Comparison of ENCODE assay signal across 32 mouse cellular contexts in genomic region chr19:29946423-29946716, GRCm38 (mm10). TPM values are rescaled to one million over a fixed set of nuclear protein-coding genes. Genes with fewer than 3 reads are reported as not detected.
DNase-seq lines count a peak whose midpoint lies in the region; ATAC-seq and TF ChIP-seq lines count a peak whose summit lies in the region.
"Had no signal": no experiment of that assay in that cellular context is flagged by ENCODE, and none has a peak within 500 bp of the region (broad histone marks: within the 10 kb centered on the region; RNA-seq: fewer than 3 reads in every experiment).

No protein-coding gene starts in this region.

- TF ChIP-seq CTCF in CH12.LX (conservative IDR thresholded peaks at IDR 0.05 in 1 of 2, IDR thresholded peaks at IDR 0.05 in 1 of 2; ENCODE audit: low read depth in 2 of 2, low read length in 2 of 2): no peak
- TF ChIP-seq CTCF in Patski (IDR thresholded peaks at IDR 0.05): no peak

- H3K27me3 ChIP-seq in kidney, embryonic 15.5 days: no peaks in the 10 kb centered on the region
- H3K27me3 ChIP-seq in liver, embryonic 16.5 days (ENCODE audit: control insufficient read depth, insufficient read depth, low read depth, low read length): no peaks in the 10 kb centered on the region
- H3K27me3 ChIP-seq in CH12.LX (replicated peaks) (no peaks in the 10 kb centered on the region), Patski (no peaks in the 10 kb centered on the region)
- H3K27me3 ChIP-seq: forebrain, embryonic 12.5 days; hindbrain, embryonic 15.5 days; limb, embryonic 13.5 days had no signal

- no peak overlapping the region for H3K4me3 ChIP-seq in kidney, embryonic 15.5 days (replicated peaks)
- no peak overlapping the region for H3K4me3 ChIP-seq in liver, embryonic 16.5 days (ENCODE audit: low read depth, low read length)
- no peak overlapping the region for H3K4me3 ChIP-seq in CH12.LX (replicated peaks in 1 of 3; ENCODE audit: low read depth in 2 of 3, low read length in 2 of 3, poor library complexity in 1 of 3)
- H3K4me3 ChIP-seq: embryonic facial prominence, embryonic 13.5 days; erythroblast, embryonic 14.5 days; forebrain, embryonic 12.5 days; heart, embryonic 10.5 days; hindbrain, embryonic 15.5 days; limb, embryonic 13.5 days had no signal

- peak overlapping the region; percentile 13; the same call in 1 of the 2 replicates for H3K4me2 ChIP-seq in kidney, embryonic 15.5 days
- no peak overlapping the region for H3K4me2 ChIP-seq in liver, embryonic 16.5 days (ENCODE audit: low read depth, low read length)
- peak overlapping the region; percentile 78; the same call in 1 of the 2 replicates for H3K4me2 ChIP-seq in CH12.LX (ENCODE audit: insufficient read depth, low read depth, poor library complexity, severe bottlenecking)
- H3K4me2 ChIP-seq: embryonic facial prominence, embryonic 13.5 days; forebrain, embryonic 12.5 days; hindbrain, embryonic 15.5 days; limb, embryonic 13.5 days had no signal

- no peaks in the 10 kb centered on the region for H3K79me2 ChIP-seq in CH12.LX (replicated peaks; ENCODE audit: control insufficient read depth, extremely low read depth, insufficient read depth, poor library complexity, severe bottlenecking)

- no peak for TF ChIP-seq EP300 in CH12.LX (IDR thresholded peaks at IDR 0.05; ENCODE audit: low read length)

- TF ChIP-seq POLR2A in CH12.LX (IDR thresholded peaks at IDR 0.05; ENCODE audit: low read depth, low read length): no peak

- DNase-seq in kidney, adult 18-20 months: no peak
- DNase-seq in liver: no peak
- no peak for DNase-seq in CH12.LX (ENCODE audit: extremely low read depth)
- no peak for DNase-seq in Patski (ENCODE audit: low read depth, low spot score)
- no peak for DNase-seq in left cerebral cortex, postnatal 4 days
- DNase-seq in cerebellum, adult 11 months: no peak
- DNase-seq: adrenal gland, postnatal 10 days; B cell, adult 2 months; cerebellum, adult 2 months; cerebellum, postnatal 36 days; embryo, embryonic 11 days; lung, adult 18-20 months; lung, postnatal 14 days; right cerebral cortex, postnatal 14 days had no signal

- CTCF ChIA-PET in Patski (lab: Charles Lee): interaction anchor here (0.9 to 1.7 kb wide), 3 partner anchors 11 to 55 kb away, joined by 3 read pairs; no protein-coding TSS in a partner anchor

- dilution Hi-C loops in CH12.LX (cut with MboI; ENCODE audit: extremely low pct_ligation_motif_present, extremely low pct_unique_long_range_greater_than_20kb, low sequenced_read_pairs): no loop called here

- H3K9me3 ChIP-seq in kidney, embryonic 15.5 days (replicated peaks): no peaks in the 10 kb centered on the region
- no peaks in the 10 kb centered on the region for H3K9me3 ChIP-seq in liver, embryonic 16.5 days (replicated peaks; ENCODE audit: control insufficient read depth, low read length)
- no peaks in the 10 kb centered on the region for H3K9me3 ChIP-seq in CH12.LX (replicated peaks; ENCODE audit: low read length)
- H3K9me3 ChIP-seq: embryonic facial prominence, embryonic 13.5 days; forebrain, embryonic 12.5 days; heart, embryonic 10.5 days; hindbrain, embryonic 15.5 days; limb, embryonic 13.5 days had no signal

- TF ChIP-seq RAD21 in CH12.LX (IDR thresholded peaks at IDR 0.05; ENCODE audit: low read depth, low read length): no peak

- peak overlapping the region; percentile 70 for H3K27ac ChIP-seq in kidney, embryonic 15.5 days
- H3K27ac ChIP-seq in liver, embryonic 16.5 days (ENCODE audit: low read length): peak overlapping the region; percentile 5; the same call in 1 of the 2 replicates
- H3K27ac ChIP-seq in CH12.LX (ENCODE audit: insufficient read depth, low read depth): no peak overlapping the region
- H3K27ac ChIP-seq: embryonic facial prominence, embryonic 13.5 days; forebrain, embryonic 12.5 days; heart, embryonic 10.5 days; hindbrain, embryonic 15.5 days; limb, embryonic 13.5 days had no signal

- intact Hi-C loops in left cerebral cortex, postnatal 4 days (cut with DNase I): no loop called here

- H3K4me1 ChIP-seq in kidney, embryonic 15.5 days: peaks cover 27% of the 10 kb centered on the region
- peaks cover 4% of the 10 kb centered on the region for H3K4me1 ChIP-seq in liver, embryonic 16.5 days (ENCODE audit: control insufficient read depth, low read depth, low read length)
- H3K4me1 ChIP-seq in CH12.LX (ENCODE audit: control insufficient read depth in 1 of 2, insufficient read depth in 2 of 2): peaks cover under 1 to 13% of the 10 kb centered on the region in 2 experiments

- H3K36me3 ChIP-seq in kidney, embryonic 15.5 days: no peaks in the 10 kb centered on the region
- no peaks in the 10 kb centered on the region for H3K36me3 ChIP-seq in liver, embryonic 16.5 days (ENCODE audit: control insufficient read depth, insufficient read depth)
- no peaks in the 10 kb centered on the region for H3K36me3 ChIP-seq in CH12.LX (replicated peaks in 1 of 2; ENCODE audit: control insufficient read depth in 1 of 2, insufficient read depth in 1 of 2, low read length in 1 of 2)
- H3K36me3 ChIP-seq: embryonic facial prominence, embryonic 13.5 days; forebrain, embryonic 12.5 days; heart, embryonic 10.5 days; hindbrain, embryonic 15.5 days; limb, embryonic 13.5 days had no signal

- POLR2A ChIA-PET in Patski (lab: Charles Lee): interaction anchor here (1.2 kb wide), 1 partner anchor 14 kb away, joined by 3 read pairs; no protein-coding TSS in a partner anchor

- in situ Hi-C loops in CH12.LX (cut with MboI; ENCODE audit: low pct_ligation_motif_present, low pct_unique_long_range_greater_than_20kb, low sequenced_read_pairs) (no loop called here), Patski (cut with MboI; ENCODE audit: low pct_unique_long_range_greater_than_20kb) (no loop called here)

- no peak overlapping the region for H3K9ac ChIP-seq in kidney, embryonic 15.5 days
- H3K9ac ChIP-seq in liver, embryonic 16.5 days (ENCODE audit: low read depth, low read length): no peak overlapping the region
- H3K9ac ChIP-seq in CH12.LX (ENCODE audit: insufficient read depth, low read depth): no peak overlapping the region
- H3K9ac ChIP-seq: embryonic facial prominence, embryonic 13.5 days; forebrain, embryonic 12.5 days; hindbrain, embryonic 15.5 days; limb, embryonic 13.5 days had no signal

- ATAC-seq in kidney, embryonic 15.5 days (replicated peaks; ENCODE audit: low FRiP score): no peak
- peak; percentile 53 for ATAC-seq in liver, embryonic 16.5 days (ENCODE audit: low read depth)
- ATAC-seq in Patski: peak; percentile 51

TF ChIP-seq in CH12.LX, 34 proteins besides CTCF, POLR2A, EP300 and RAD21:
- TF ChIP-seq POLR2AphosphoS2 (IDR thresholded peaks at IDR 0.05; ENCODE audit: low read depth, low read length) (no peak), MEF2A (IDR thresholded peaks at IDR 0.05; ENCODE audit: borderline replicate concordance, low read depth, low read length) (no peak), ZMIZ1 (IDR thresholded peaks at IDR 0.05; ENCODE audit: low read depth, low read length) (no peak), ETS1 (conservative IDR thresholded peaks at IDR 0.05; ENCODE audit: low read depth, low read length) (no peak), MAX (IDR thresholded peaks at IDR 0.05; ENCODE audit: low read length) (no peak), NELFE (IDR thresholded peaks at IDR 0.05; ENCODE audit: low read depth, low read length) (no peak), PAX5 (IDR thresholded peaks at IDR 0.05; ENCODE audit: low read length) (no peak), SIN3A (IDR thresholded peaks at IDR 0.05; ENCODE audit: low read length) (no peak), ZC3H11A (IDR thresholded peaks at IDR 0.05; ENCODE audit: low read depth, low read length) (no peak), MAZ (IDR thresholded peaks at IDR 0.05; ENCODE audit: low read depth, low read length) (no peak), ZNF384 (IDR thresholded peaks at IDR 0.05; ENCODE audit: low read depth, low read length) (no peak), MXI1 (IDR thresholded peaks at IDR 0.05; ENCODE audit: low read depth, low read length) (no peak), UBTF (IDR thresholded peaks at IDR 0.05; ENCODE audit: low read depth, low read length) (no peak), NRF1 (IDR thresholded peaks at IDR 0.05; ENCODE audit: low read depth, low read length) (no peak), ELF1 (IDR thresholded peaks at IDR 0.05; ENCODE audit: low read depth, low read length) (no peak), MYC (IDR thresholded peaks at IDR 0.05; ENCODE audit: low read depth, low read length) (no peak), USF1 (IDR thresholded peaks at IDR 0.05; ENCODE audit: low read depth, low read length) (no peak), KAT2A (IDR thresholded peaks at IDR 0.05; ENCODE audit: insufficient replicate concordance, low read length) (no peak), ZKSCAN1 (IDR thresholded peaks at IDR 0.05; ENCODE audit: borderline replicate concordance, low read depth, low read length) (no peak), TBP (conservative IDR thresholded peaks at IDR 0.05; ENCODE audit: low read depth, low read length) (no peak)

RNA-seq across cellular contexts. Expression of gene Il33, which starts 21.5 kb away (rescaled TPM):
- polyA plus RNA-seq in kidney, embryonic 15.5 days (2015; fragmentation: Nextera tagmentation; extraction: Ambion mirVana): 41.7 and 45.2 TPM in 2 replicates
- 1.5 and 1.6 TPM in 2 replicates for polyA plus RNA-seq in liver, embryonic 16.5 days (2015; fragmentation: Nextera tagmentation; extraction: Ambion mirVana)
- total RNA-seq in CH12.LX (2012; rRNA removed) (0.08 TPM in 1 of 2 replicates, not detected in the other), CH12.LX (2014; rRNA removed) (0.32 and 0.39 TPM in 2 replicates)
- polyA plus RNA-seq in CH12.LX (2012; ENCODE audit: insufficient read length, low read depth) (0.24 and 0.29 TPM in 2 replicates), Patski (2021) (7.0 TPM)
- 1 to 10 TPM; 1.2 to 1.8 TPM for total RNA-seq in left cerebral cortex, postnatal 4 days (2021)
- total RNA-seq: hematopoietic stem cell, adult 5-6 weeks; megakaryocyte progenitor cell, adult 5-6 weeks; monocyte, adult 5-6 weeks had no signal
- polyA plus RNA-seq: erythroblast, embryonic 14.5 days had no signal

RNA-seq across cellular contexts. Expression of gene Trpd52l3, which starts 57.2 kb away (rescaled TPM):
- not detected in 2 replicates for polyA plus RNA-seq in kidney, embryonic 15.5 days (2015; fragmentation: Nextera tagmentation; extraction: Ambion mirVana)
- polyA plus RNA-seq in liver, embryonic 16.5 days (2015; fragmentation: Nextera tagmentation; extraction: Ambion mirVana): not detected in 2 replicates
- total RNA-seq in CH12.LX (2012; rRNA removed) (not detected in 2 replicates), CH12.LX (2014; rRNA removed) (not detected in 2 replicates)
- polyA plus RNA-seq in CH12.LX (2012; ENCODE audit: insufficient read length, low read depth) (not detected in 2 replicates), Patski (2021) (not detected)
- total RNA-seq in left cerebral cortex, postnatal 4 days (2021): not detected
- total RNA-seq: adrenal gland, postnatal 10 days; gastrocnemius, adult 18-20 months; hematopoietic stem cell, adult 5-6 weeks; layer of hippocampus, adult 8-10 months; left cerebral cortex, postnatal 14 days; megakaryocyte progenitor cell, adult 5-6 weeks; monocyte, adult 5-6 weeks had no signal
- polyA plus RNA-seq: cerebellum, adult 2 months; embryonic facial prominence, embryonic 13.5 days; erythroblast, embryonic 14.5 days; forebrain, embryonic 12.5 days; heart, embryonic 10.5 days; heart, postnatal 0 days; hindbrain, embryonic 15.5 days; intestine, embryonic 14.5 days; limb, embryonic 13.5 days; neural tube, embryonic 11.5 days; spleen, adult 2 months had no signal
